Mouse (Mus musculus) E14TG2a.4 (cell line): ENCODE measurements around the gene Csde1.

Source experiments
- CTCF ChIP-seq: conservative IDR thresholded peaks from 2 replicates; pipeline ENCODE4 v1.5.1; 2014; ENCODE audit warnings: low read length
- NANOG ChIP-seq: IDR thresholded peaks from 2 replicates; pipeline ENCODE4 v1.6.1; 2014; ENCODE audit warnings: borderline replicate concordance, low read length, mixed read lengths
- POU5F1 ChIP-seq: IDR thresholded peaks from 2 replicates; pipeline ENCODE4 v1.6.1; 2014; ENCODE audit warnings: low read length, borderline replicate concordance

DNA sequence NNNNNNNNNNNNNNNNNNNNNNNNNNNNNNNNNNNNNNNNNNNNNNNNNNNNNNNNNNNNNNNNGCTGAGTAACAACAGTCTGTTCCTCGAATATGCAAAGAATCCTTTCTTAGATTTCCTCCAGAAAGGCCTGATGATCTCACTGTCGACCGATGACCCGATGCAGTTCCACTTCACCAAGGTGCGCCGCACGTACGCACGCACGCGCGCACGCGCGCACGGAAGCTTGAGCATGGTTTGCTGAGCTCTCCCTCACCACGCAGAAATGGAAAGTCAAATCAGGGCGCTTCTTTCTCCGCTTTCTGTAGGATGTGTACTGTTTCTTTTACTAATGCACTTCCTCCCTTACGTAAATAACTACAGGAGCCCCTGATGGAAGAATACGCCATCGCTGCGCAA, 78.4 kb downstream of the Csde1 start:
- TF ChIP-seq CTCF (no peak), NANOG (no peak), POU5F1 (no peak)
